Comparison of ENCODE assay signal across 8 mouse cellular contexts in the genomic region with DNA sequence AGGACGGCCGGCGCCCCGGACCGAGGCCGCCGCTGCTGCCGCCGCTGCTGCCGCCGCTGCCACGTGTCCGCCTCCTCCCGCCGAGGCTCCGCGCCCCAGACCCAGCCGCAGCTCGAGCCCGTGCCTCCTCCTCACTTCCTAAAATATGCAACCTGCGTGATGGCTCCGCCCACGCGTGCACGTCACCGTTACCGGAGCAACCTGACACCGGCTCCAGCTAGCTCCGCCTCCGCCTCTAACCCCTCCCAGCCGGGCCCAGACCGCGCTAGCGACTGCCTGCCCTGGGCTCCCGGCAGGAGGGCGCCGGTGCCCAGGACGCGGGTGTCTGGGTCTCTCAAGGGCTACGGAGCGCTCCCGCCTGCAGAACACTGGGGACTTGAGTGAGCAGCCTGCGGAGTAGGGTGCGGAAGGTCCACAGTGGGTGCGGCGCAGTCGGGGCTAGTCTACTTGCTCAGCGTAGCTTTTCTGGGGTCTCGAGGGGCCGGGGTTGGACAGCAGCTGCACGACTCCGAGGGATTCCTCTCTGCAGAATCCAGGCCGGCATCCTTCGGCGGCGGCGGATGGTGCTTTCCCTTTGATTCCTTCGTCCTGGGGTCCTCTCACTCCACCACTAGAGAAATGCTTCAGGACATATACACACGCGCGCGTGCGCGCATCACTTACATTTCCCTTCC. TPM values are rescaled to one million over a fixed set of nuclear protein-coding genes. Genes with fewer than 3 reads are reported as not detected.
DNase-seq lines count a peak whose midpoint lies in the region; ATAC-seq and TF ChIP-seq lines count a peak whose summit lies in the region.

A gene (minus strand): TSS at position 135 of the 674 bp plus-strand sequence.

- no peaks in the 10 kb centered on the region for H3K9me3 ChIP-seq in CH12.LX (replicated peaks; ENCODE audit: low read length)
- H3K9me3 ChIP-seq in forebrain, embryonic 11.5 days (ENCODE audit: control insufficient read depth, low read length) = no peaks in the 10 kb centered on the region
- H3K9me3 ChIP-seq in heart, embryonic 16.5 days (replicated peaks; ENCODE audit: control insufficient read depth, low read length) = no peaks in the 10 kb centered on the region
- H3K9me3 ChIP-seq in liver, embryonic 15.5 days (replicated peaks) = no peaks in the 10 kb centered on the region
- no peaks in the 10 kb centered on the region for H3K9me3 ChIP-seq in neural tube, embryonic 12.5 days

- DNase-seq in CH12.LX (ENCODE audit: extremely low read depth) = peak; percentile 97
- peak; percentile 95 for DNase-seq in c-Kit-positive CD71-positive TER-119-negative erythroid progenitor cells, embryonic 14.5 days (ENCODE audit: low read depth)
- peak; percentile 98 for DNase-seq in forebrain, embryonic 11.5 days (ENCODE audit: low spot score)
- peak; percentile 99 for DNase-seq in kidney, postnatal 36 days
- peak; percentile 96 for DNase-seq in telencephalon, adult 2 months (ENCODE audit: low read depth, low spot score)

- no peaks in the 10 kb centered on the region for H3K36me3 ChIP-seq in CH12.LX (replicated peaks in 1 of 2; ENCODE audit: control insufficient read depth in 1 of 2, insufficient read depth in 1 of 2, low read length in 1 of 2)
- no peaks in the 10 kb centered on the region for H3K36me3 ChIP-seq in forebrain, embryonic 11.5 days (ENCODE audit: control insufficient read depth, insufficient read depth, low read length)
- no peaks in the 10 kb centered on the region for H3K36me3 ChIP-seq in heart, embryonic 16.5 days (ENCODE audit: control insufficient read depth, insufficient read depth)
- no peaks in the 10 kb centered on the region for H3K36me3 ChIP-seq in liver, embryonic 15.5 days (replicated peaks)
- H3K36me3 ChIP-seq in neural tube, embryonic 12.5 days = no peaks in the 10 kb centered on the region

- H3K4me3 ChIP-seq in CH12.LX (replicated peaks in 1 of 3; ENCODE audit: low read depth in 2 of 3, low read length in 2 of 3, poor library complexity in 1 of 3) = peak within 1 kb of the TSS; percentile 68 to 77 (median 72)
- H3K4me3 ChIP-seq in forebrain, embryonic 11.5 days (ENCODE audit: low read depth, low read length) = peak within 1 kb of the TSS; percentile 88
- H3K4me3 ChIP-seq in heart, embryonic 16.5 days (ENCODE audit: low read length) = peak within 1 kb of the TSS; percentile 84
- peak within 1 kb of the TSS; percentile 89 for H3K4me3 ChIP-seq in liver, embryonic 15.5 days (replicated peaks)
- H3K4me3 ChIP-seq in neural tube, embryonic 12.5 days = peak within 1 kb of the TSS; percentile 84

- ATAC-seq in forebrain, embryonic 11.5 days (replicated peaks; ENCODE audit: low FRiP score) = peak; percentile 96
- peak; percentile 91 for ATAC-seq in heart, embryonic 16.5 days (replicated peaks; ENCODE audit: extremely low read depth, insufficient read depth, low FRiP score)
- ATAC-seq in liver, embryonic 15.5 days (ENCODE audit: insufficient read depth) = peak; percentile 93
- peak; percentile 97 for ATAC-seq in neural tube, embryonic 12.5 days (ENCODE audit: low FRiP score, low read depth)

- peaks cover 38% of the 10 kb centered on the region for H3K79me2 ChIP-seq in CH12.LX (replicated peaks; ENCODE audit: control insufficient read depth, extremely low read depth, insufficient read depth, poor library complexity, severe bottlenecking)

- H3K4me2 ChIP-seq in CH12.LX (ENCODE audit: insufficient read depth, low read depth, poor library complexity, severe bottlenecking) = peak within 1 kb of the TSS; percentile 82
- H3K4me2 ChIP-seq in forebrain, embryonic 11.5 days (ENCODE audit: low read depth, low read length, severe bottlenecking) = peak within 1 kb of the TSS; percentile 64
- H3K4me2 ChIP-seq in heart, embryonic 16.5 days (ENCODE audit: low read depth, low read length) = peak within 1 kb of the TSS; percentile 88
- H3K4me2 ChIP-seq in liver, embryonic 15.5 days = peak within 1 kb of the TSS; percentile 92
- peak within 1 kb of the TSS; percentile 71 for H3K4me2 ChIP-seq in neural tube, embryonic 12.5 days (replicated peaks)

- peak within 1 kb of the TSS; percentile 88 for H3K9ac ChIP-seq in CH12.LX (ENCODE audit: insufficient read depth, low read depth)
- peak within 1 kb of the TSS; percentile 95 for H3K9ac ChIP-seq in forebrain, embryonic 11.5 days (ENCODE audit: low read length)
- peak within 1 kb of the TSS; percentile 100 for H3K9ac ChIP-seq in heart, embryonic 16.5 days (ENCODE audit: low read length)
- peak within 1 kb of the TSS; percentile 90 for H3K9ac ChIP-seq in liver, embryonic 15.5 days
- H3K9ac ChIP-seq in neural tube, embryonic 12.5 days = peak within 1 kb of the TSS; percentile 91

- no peak for TF ChIP-seq EP300 in CH12.LX (IDR thresholded peaks at IDR 0.05; ENCODE audit: low read length)

- WGBS in forebrain, embryonic 11.5 days = under 1% methylated on average over 63 of the region's 64 CpGs
- WGBS in heart, embryonic 16.5 days = under 1% methylated on average over 64 of the region's 64 CpGs
- WGBS in liver, embryonic 15.5 days (ENCODE audit: insufficient replicate concordance) = 1% methylated on average over 61 of the region's 64 CpGs
- under 1% methylated on average over 64 of the region's 64 CpGs for WGBS in neural tube, embryonic 12.5 days

- peak; percentile 98 for TF ChIP-seq POLR2A in CH12.LX (IDR thresholded peaks at IDR 0.05; ENCODE audit: low read depth, low read length)

- H3K27me3 ChIP-seq in CH12.LX (replicated peaks) = no peaks in the 10 kb centered on the region
- H3K27me3 ChIP-seq in forebrain, embryonic 11.5 days (ENCODE audit: control insufficient read depth, insufficient read depth, low read length) = no peaks in the 10 kb centered on the region
- H3K27me3 ChIP-seq in heart, embryonic 16.5 days (ENCODE audit: control insufficient read depth, insufficient read depth, low read length) = no peaks in the 10 kb centered on the region
- peaks cover 38% of the 10 kb centered on the region for H3K27me3 ChIP-seq in liver, embryonic 15.5 days
- no peaks in the 10 kb centered on the region for H3K27me3 ChIP-seq in neural tube, embryonic 12.5 days (replicated peaks)

- TF ChIP-seq RAD21 in CH12.LX (IDR thresholded peaks at IDR 0.05; ENCODE audit: low read depth, low read length) = no peak

- H3K27ac ChIP-seq in CH12.LX (ENCODE audit: insufficient read depth, low read depth) = peak within 1 kb of the TSS; percentile 52; the same call in 1 of the 2 replicates
- H3K27ac ChIP-seq in forebrain, embryonic 11.5 days (ENCODE audit: low read depth, low read length) = peak within 1 kb of the TSS; percentile 95
- H3K27ac ChIP-seq in heart, embryonic 16.5 days (ENCODE audit: low read length) = peak within 1 kb of the TSS; percentile 100
- peak within 1 kb of the TSS; percentile 97 for H3K27ac ChIP-seq in liver, embryonic 15.5 days (replicated peaks)
- peak within 1 kb of the TSS; percentile 96 for H3K27ac ChIP-seq in neural tube, embryonic 12.5 days

- dilution Hi-C loops in CH12.LX (cut with MboI; ENCODE audit: extremely low pct_ligation_motif_present, extremely low pct_unique_long_range_greater_than_20kb, low sequenced_read_pairs) = no loop called here

- in situ Hi-C loops in CH12.LX (cut with MboI; ENCODE audit: low pct_ligation_motif_present, low pct_unique_long_range_greater_than_20kb, low sequenced_read_pairs) = no loop called here

- peaks cover 8 to 43% of the 10 kb centered on the region in 2 experiments; a peak in 3 of 4 replicates for H3K4me1 ChIP-seq in CH12.LX (ENCODE audit: control insufficient read depth in 1 of 2, insufficient read depth in 2 of 2)
- H3K4me1 ChIP-seq in forebrain, embryonic 11.5 days (replicated peaks; ENCODE audit: control insufficient read depth, insufficient read depth, low read length) = peaks cover 26% of the 10 kb centered on the region
- H3K4me1 ChIP-seq in heart, embryonic 16.5 days (ENCODE audit: control insufficient read depth, insufficient read depth, low read length) = peaks cover 22% of the 10 kb centered on the region
- H3K4me1 ChIP-seq in liver, embryonic 15.5 days (replicated peaks) = peaks cover 50% of the 10 kb centered on the region
- peaks cover 44% of the 10 kb centered on the region for H3K4me1 ChIP-seq in neural tube, embryonic 12.5 days

- no peak for TF ChIP-seq CTCF in CH12.LX (conservative IDR thresholded peaks at IDR 0.05 in 1 of 2, IDR thresholded peaks at IDR 0.05 in 1 of 2; ENCODE audit: low read depth in 2 of 2, low read length in 2 of 2)

TF ChIP-seq in CH12.LX, 34 proteins besides CTCF, POLR2A, EP300 and RAD21 (continues in another document):
- TF ChIP-seq POLR2AphosphoS2 (IDR thresholded peaks at IDR 0.05; ENCODE audit: low read depth, low read length) = peak; percentile 89
- TF ChIP-seq MAX (IDR thresholded peaks at IDR 0.05; ENCODE audit: low read length) = peak; percentile 88
- TF ChIP-seq CHD1 (IDR thresholded peaks at IDR 0.05; ENCODE audit: low read depth, low read length) = no peak
- TF ChIP-seq BHLHE40 (IDR thresholded peaks at IDR 0.05; ENCODE audit: low read depth, low read length) = peak; percentile 77
- TF ChIP-seq JUND (conservative IDR thresholded peaks at IDR 0.05; ENCODE audit: low read depth, low read length) = no peak
- TF ChIP-seq MEF2A (IDR thresholded peaks at IDR 0.05; ENCODE audit: borderline replicate concordance, low read depth, low read length) = peak; percentile 11; the same call in 1 of the 2 replicates
- TF ChIP-seq TCF12 (IDR thresholded peaks at IDR 0.05; ENCODE audit: low read depth, low read length) = peak; percentile 75
- TF ChIP-seq RCOR1 (conservative IDR thresholded peaks at IDR 0.05; ENCODE audit: low read depth, low read length) = no peak
- peak; percentile 57; the same call in 1 of the 2 replicates for TF ChIP-seq MYC (IDR thresholded peaks at IDR 0.05; ENCODE audit: low read depth, low read length)
- peak; percentile 60 for TF ChIP-seq ELF1 (IDR thresholded peaks at IDR 0.05; ENCODE audit: low read depth, low read length)
- peak; percentile 85 for TF ChIP-seq TBP (conservative IDR thresholded peaks at IDR 0.05; ENCODE audit: low read depth, low read length)
- peak; percentile 96 for TF ChIP-seq NELFE (IDR thresholded peaks at IDR 0.05; ENCODE audit: low read depth, low read length)
- peak; percentile 41; the same call in 1 of the 2 replicates for TF ChIP-seq NRF1 (IDR thresholded peaks at IDR 0.05; ENCODE audit: low read depth, low read length)
- no peak for TF ChIP-seq JUN (IDR thresholded peaks at IDR 0.05; ENCODE audit: insufficient read depth, low read depth, low read length)
- TF ChIP-seq MXI1 (IDR thresholded peaks at IDR 0.05; ENCODE audit: low read depth, low read length) = peak; percentile 97

RNA-seq across cellular contexts. Expression of the gene that starts here (rescaled TPM):
- total RNA-seq in CH12.LX (2012; rRNA removed) (219 and 243 TPM in 2 replicates), CH12.LX (2014; rRNA removed) (206 and 215 TPM in 2 replicates)
- 263 and 337 TPM in 2 replicates for polyA plus RNA-seq in CH12.LX (2012; ENCODE audit: insufficient read length, low read depth)
- 121 and 122 TPM in 2 replicates for polyA plus RNA-seq in forebrain, embryonic 11.5 days (2014; fragmentation: Nextera tagmentation; extraction: Ambion mirVana)
- polyA plus RNA-seq in heart, embryonic 16.5 days (2015; fragmentation: Nextera tagmentation; extraction: Ambion mirVana) = 328 and 335 TPM in 2 replicates
- 41.9 and 44.5 TPM in 2 replicates for polyA plus RNA-seq in liver, embryonic 15.5 days (2015; fragmentation: Nextera tagmentation; extraction: Ambion mirVana)
- 61.1 and 68.3 TPM in 2 replicates for polyA plus RNA-seq in neural tube, embryonic 12.5 days (2016; fragmentation: Nextera tagmentation; extraction: Ambion mirVana)

Comparison
In these comparisons a context has a peak if more than half of its experiments do, and no peak if none do; other contexts are left out.
1. Peak in every context shown above with its lines: DNase-seq, ATAC-seq, H3K4me3 ChIP-seq and H3K27ac ChIP-seq.